Mouse (Mus musculus) thymus, postnatal 4 days (tissue): Measurements from ENCODE around the gene Spns3.
A peak's percentile ranks its signal among the peaks of the same experiment; 100 is the strongest.
"Not testable (repeated sequence)": the region's sequence is repeated elsewhere in the genome, so short reads cannot be mapped to it uniquely, and the experiment has no call there.

Experiments used
- DNase-seq: peaks from one replicate; pipeline ENCODE4 v3.0.0; 2021

Gene Spns3

GRCm38 (mm10) chr11:72556470-72556869, 6.2 kb upstream of the Spns3 start:
- no peak for DNase-seq

- peak; percentile 44 for DNase-seq
These were observed 1.3 kb upstream of the Spns3 start for GRCm38 (mm10) chr11:72551531-72552105.

GRCm38 (mm10) chr11:72547181-72547580, 3.1 kb downstream of the Spns3 start:
- DNase-seq: no peak

- no peak for DNase-seq
These were observed 5.6 kb downstream of the Spns3 start for GRCm38 (mm10) chr11:72544716-72545115.

- DNase-seq: not testable (repeated sequence)
These were observed 6.6 kb downstream of the Spns3 start for GRCm38 (mm10) chr11:72543692-72544091.

GRCm38 (mm10) chr11:72542586-72542985, 7.7 kb downstream of the Spns3 start:
- DNase-seq: no peak

- DNase-seq: no peak
These were observed 8.4 kb downstream of the Spns3 start for GRCm38 (mm10) chr11:72541928-72542327.

GRCm38 (mm10) chr11:72540437-72540836, 9.9 kb downstream of the Spns3 start:
- DNase-seq: no peak

- no peak for DNase-seq
These were observed 11.5 kb downstream of the Spns3 start for GRCm38 (mm10) chr11:72538811-72539210.

- no peak for DNase-seq
These were observed 12.1 kb downstream of the Spns3 start for GRCm38 (mm10) chr11:72538037-72538755.

- DNase-seq: no peak
These were observed 12.8 kb downstream of the Spns3 start for GRCm38 (mm10) chr11:72537503-72537902.

GRCm38 (mm10) chr11:72535519-72535918, 14.8 kb downstream of the Spns3 start:
- DNase-seq: peak; percentile 76

GRCm38 (mm10) chr11:72532890-72533289, 17.4 kb downstream of the Spns3 start:
- DNase-seq: no peak

- DNase-seq: no peak
These were observed 18.7 kb downstream of the Spns3 start for GRCm38 (mm10) chr11:72531632-72532031.

GRCm38 (mm10) chr11:72531144-72531543, 19.2 kb downstream of the Spns3 start:
- DNase-seq: no peak

- DNase-seq: no peak
These were observed 24.1 kb downstream of the Spns3 start for GRCm38 (mm10) chr11:72526190-72526589.

GRCm38 (mm10) chr11:72523711-72524110, 26.6 kb downstream of the Spns3 start:
- no peak for DNase-seq

- no peak for DNase-seq
These were observed 27.7 kb downstream of the Spns3 start for GRCm38 (mm10) chr11:72522616-72523041.

GRCm38 (mm10) chr11:72521598-72522541, 28.4 kb downstream of the Spns3 start:
- DNase-seq: no peak

GRCm38 (mm10) chr11:72519895-72520294, 30.4 kb downstream of the Spns3 start:
- DNase-seq: no peak

- no peak for DNase-seq
These were observed 31.1 kb downstream of the Spns3 start for GRCm38 (mm10) chr11:72519189-72519588.

GRCm38 (mm10) chr11:72518449-72518848, 31.9 kb downstream of the Spns3 start:
- DNase-seq: no peak

GRCm38 (mm10) chr11:72514967-72515366, 35.3 kb downstream of the Spns3 start:
- DNase-seq: no peak

GRCm38 (mm10) chr11:72508651-72509050, 41.7 kb downstream of the Spns3 start:
- DNase-seq: no peak
